Mouse (Mus musculus) liver, embryonic 15.5 days (tissue): ENCODE results near the gene Pkhd1. TPM values are rescaled to one million over a fixed set of nuclear protein-coding genes. Genes with fewer than 3 reads are reported as not detected.
"Not testable (repeated sequence)": the region's sequence is repeated elsewhere in the genome, so short reads cannot be mapped to it uniquely, and the experiment has no call there.

Experiments
- ATAC-seq: fragments of 200-750 bp; cut with Nextera tagmentation; 2 replicates; pipeline ENCODE4 v1.8.0; 2017; ENCODE audit warnings: moderate number of reproducible peaks, mild to moderate bottlenecking, moderate library complexity; ENCODE audit not compliant: insufficient read depth
- H3K27ac ChIP-seq: fragments of 300-500 bp; sonication (generic); replicated peaks from 2 replicates; pipeline ENCODE4 v1.5.1; 2015; ENCODE audit warnings: mild to moderate bottlenecking, inconsistent platforms
- H3K27me3 ChIP-seq: fragments of 300-500 bp; sonication (generic); 2 replicates; pipeline ENCODE4 v1.6.1; 2015; ENCODE audit warnings: mild to moderate bottlenecking, inconsistent platforms
- H3K36me3 ChIP-seq: fragments of 300-500 bp; sonication (generic); replicated peaks from 2 replicates; pipeline ENCODE4 v1.6.1; 2015; ENCODE audit warnings: moderate library complexity, mild to moderate bottlenecking, inconsistent platforms
- H3K4me1 ChIP-seq: fragments of 300-500 bp; sonication (generic); replicated peaks from 2 replicates; pipeline ENCODE4 v1.6.1; 2015; ENCODE audit warnings: inconsistent platforms
- H3K4me2 ChIP-seq: fragments of 300-500 bp; sonication (generic); 2 replicates; pipeline ENCODE4 v1.6.1; 2015; ENCODE audit warnings: moderate library complexity, mild to moderate bottlenecking, inconsistent platforms
- H3K4me3 ChIP-seq: fragments of 300-500 bp; sonication (generic); replicated peaks from 2 replicates; pipeline ENCODE4 v1.5.1; 2015; ENCODE audit warnings: mild to moderate bottlenecking, inconsistent platforms
- H3K9ac ChIP-seq: fragments of 300-500 bp; sonication (generic); 2 replicates; pipeline ENCODE4 v1.6.1; 2015; ENCODE audit warnings: moderate library complexity, mild to moderate bottlenecking, inconsistent platforms
- H3K9me3 ChIP-seq: fragments of 300-500 bp; sonication (generic); replicated peaks from 2 replicates; pipeline ENCODE4 v1.6.1; 2016; ENCODE audit warnings: inconsistent platforms
- WGBS: fragments of 180-500 bp; shearing (Covaris S2); methylation state at CpG from one replicate; pipeline ENCODE4 v1.1.7; 2015; ENCODE audit warnings: mixed read lengths; ENCODE audit not compliant: insufficient replicate concordance; 5-methylcytosine and 5-hydroxymethylcytosine counted together
- polyA plus RNA-seq: library from polyadenylated mRNA; unstranded; fragments of >200 nt; fragmentation: Nextera tagmentation; extraction: Ambion mirVana; gene quantifications from 2 replicates; pipeline ENCODE4 v1.2.1, GENCODE M21; 2015

Gene Pkhd1
- polyA plus RNA-seq, 1 experiment from 2014 or later, result 0.32 TPM

DNA sequence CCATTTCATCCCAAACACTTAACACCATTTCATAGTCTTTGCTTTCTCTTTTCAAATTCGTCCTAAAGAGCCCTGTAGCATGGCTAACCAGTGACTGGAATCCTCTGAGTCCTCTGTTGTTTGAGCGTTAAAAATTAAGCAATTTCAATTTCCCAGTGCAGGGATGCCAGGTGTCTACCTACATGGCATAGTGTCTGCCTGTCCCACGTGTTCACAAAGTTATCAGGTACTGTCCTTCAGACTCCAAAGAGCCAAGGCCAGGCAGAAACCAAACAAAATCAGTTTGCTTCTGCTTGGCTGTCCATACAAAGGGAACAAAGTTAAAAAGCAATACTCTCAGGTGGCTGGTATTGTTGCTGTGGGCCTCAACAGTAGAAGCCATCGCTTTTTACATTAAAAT is 136.0 kb downstream of the Pkhd1 start:
- 35% methylated on average over 4 of the region's 4 CpGs for WGBS
- peak; percentile 12; the same call in 1 of the 2 replicates for ATAC-seq

DNA sequence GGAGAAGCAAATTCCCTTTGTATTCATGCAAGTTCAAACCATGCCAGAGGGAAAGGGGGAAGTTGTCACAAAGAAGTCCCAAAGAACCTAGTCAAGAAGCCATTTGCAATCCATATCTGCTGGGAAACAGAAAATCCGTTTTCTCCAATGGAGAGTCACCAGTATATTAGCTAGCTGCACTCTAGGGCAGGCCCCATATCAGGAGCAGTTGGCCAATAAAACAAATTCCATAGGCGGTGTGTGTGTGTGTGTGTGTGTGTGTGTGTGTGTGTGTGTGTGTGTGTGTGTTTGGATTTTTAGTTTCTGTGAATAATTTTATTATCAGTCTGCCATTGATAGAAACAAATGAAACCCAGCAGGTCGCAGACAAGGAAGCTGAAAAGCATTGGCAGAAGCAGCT is 139.2 kb downstream of the Pkhd1 start:
- Histone ChIP-seq H3K27ac (no peak overlapping the region), H3K4me2 (no peak overlapping the region), H3K9me3 (no peaks in the 10 kb centered on the region), H3K4me1 (no peaks in the 10 kb centered on the region), H3K4me3 (no peak overlapping the region), H3K36me3 (no peaks in the 10 kb centered on the region), H3K9ac (no peak overlapping the region), H3K27me3 (0 out of 2 replicates have a peak, but pooled peaks cover 3% of the 10 kb centered on the region)
- WGBS, result 47% methylated on average over 3 of the region's 3 CpGs
- ATAC-seq, result no peak

More for the DNA sequence above, 136.0 kb downstream of the Pkhd1 start:
- Histone ChIP-seq H3K9ac (no peak overlapping the region), H3K27ac (no peak overlapping the region), H3K36me3 (no peaks in the 10 kb centered on the region), H3K9me3 (no peaks in the 10 kb centered on the region), H3K4me2 (no peak overlapping the region), H3K4me3 (no peak overlapping the region), H3K27me3 (0 out of 2 replicates have a peak, but pooled peaks cover 3% of the 10 kb centered on the region), H3K4me1 (no peaks in the 10 kb centered on the region)

DNA sequence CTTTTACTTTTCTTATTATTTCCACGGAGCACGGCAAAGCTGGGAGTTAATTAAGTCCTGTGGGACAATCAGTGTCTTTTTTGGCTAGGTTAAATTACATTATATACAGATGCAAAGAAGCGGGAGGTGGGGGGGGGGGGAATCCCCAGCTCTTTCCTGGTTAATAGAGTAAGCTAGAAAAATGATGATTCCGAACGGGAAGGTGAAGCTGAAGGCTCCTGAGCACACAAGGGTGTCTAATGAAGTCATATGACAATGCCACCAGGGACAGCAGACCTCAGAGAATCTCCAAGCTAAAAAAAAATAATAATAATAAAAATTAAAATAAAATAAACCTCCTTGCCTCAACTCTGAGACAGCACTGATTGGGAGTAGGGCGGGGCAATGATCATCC is 139.6 kb downstream of the Pkhd1 start:
- H3K36me3 ChIP-seq, result no peaks in the 10 kb centered on the region
- no peaks in the 10 kb centered on the region for H3K9me3 ChIP-seq
- H3K4me2 ChIP-seq, result peak overlapping the region; percentile 53
- no peak for ATAC-seq
- 28% methylated on average over 6 of the region's 6 CpGs for WGBS
- H3K4me3 ChIP-seq, result peak overlapping the region; percentile 32
- no peak overlapping the region for H3K9ac ChIP-seq
- H3K4me1 ChIP-seq, result no peaks in the 10 kb centered on the region
- 0 out of 2 replicates have a peak, but pooled peaks cover 3% of the 10 kb centered on the region for H3K27me3 ChIP-seq
- H3K27ac ChIP-seq, result no peak overlapping the region

DNA sequence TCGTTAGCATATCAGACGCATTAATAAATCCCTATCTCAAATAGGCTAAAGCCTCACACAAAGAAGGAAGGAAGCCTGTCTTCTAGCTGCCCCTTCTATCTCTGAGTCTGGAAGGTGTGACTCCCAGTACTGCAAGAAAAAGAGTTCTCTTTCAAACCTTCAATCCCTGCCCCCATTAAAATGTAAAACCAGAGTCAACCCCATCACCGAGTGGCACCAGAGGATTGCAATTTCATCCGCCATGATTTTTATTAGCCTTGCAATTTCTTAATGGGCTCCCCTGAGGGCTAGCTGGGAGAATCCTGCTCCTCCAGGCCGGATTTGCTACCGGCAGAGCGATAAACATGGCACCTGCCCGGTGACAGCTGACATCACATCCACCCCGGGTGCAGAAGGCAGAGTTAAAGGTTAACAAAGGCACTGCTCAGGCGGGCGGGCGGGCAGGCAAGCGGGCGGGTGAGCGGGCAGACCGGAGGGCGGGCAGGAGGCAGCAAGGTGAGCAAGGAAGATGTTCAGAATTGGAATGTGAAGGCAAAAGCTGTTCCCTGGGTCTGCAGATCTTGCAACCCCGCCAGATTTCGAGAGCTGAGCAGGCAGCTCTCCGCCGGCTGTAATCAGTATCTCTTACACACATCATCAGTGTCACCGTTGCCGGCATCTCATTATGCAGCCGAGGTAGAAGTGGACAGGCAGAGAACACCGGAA is 140.2 kb downstream of the Pkhd1 start:
- H3K9ac ChIP-seq, result no peak overlapping the region
- 0 out of 2 replicates have a peak, but pooled peaks cover 3% of the 10 kb centered on the region for H3K27me3 ChIP-seq
- 10% methylated on average over 25 of the region's 25 CpGs for WGBS
- ATAC-seq, result no peak
- no peak overlapping the region for H3K27ac ChIP-seq
- H3K36me3 ChIP-seq, result no peaks in the 10 kb centered on the region
- no peaks in the 10 kb centered on the region for H3K9me3 ChIP-seq
- H3K4me2 ChIP-seq, result peak overlapping the region; percentile 53
- H3K4me1 ChIP-seq, result no peaks in the 10 kb centered on the region
- H3K4me3 ChIP-seq, result peak overlapping the region; percentile 32

DNA sequence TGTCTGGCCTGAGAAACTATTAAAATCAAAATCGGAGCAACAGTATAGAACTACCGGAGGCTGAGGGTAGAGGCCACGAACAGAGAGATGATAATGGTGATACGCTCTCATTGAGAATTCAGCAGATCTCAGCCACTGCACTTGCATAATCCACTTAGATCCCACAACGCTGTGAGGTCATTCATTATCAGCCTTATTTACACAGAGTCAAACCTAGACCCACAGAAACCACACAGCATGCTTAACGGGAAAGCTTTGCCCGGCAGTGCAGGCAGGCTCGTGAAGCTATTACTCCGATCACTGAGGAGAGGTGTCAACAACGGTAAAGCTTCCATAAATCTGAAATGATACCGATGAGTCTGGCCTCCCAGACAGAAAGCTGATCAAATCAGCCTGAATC is 147.1 kb downstream of the Pkhd1 start:
- Histone ChIP-seq H3K27me3 (no peaks in the 10 kb centered on the region), H3K4me3 (no peak overlapping the region), H3K4me2 (no peak overlapping the region), H3K36me3 (no peaks in the 10 kb centered on the region), H3K9ac (no peak overlapping the region), H3K27ac (no peak overlapping the region), H3K9me3 (no peaks in the 10 kb centered on the region), H3K4me1 (no peaks in the 10 kb centered on the region)
- ATAC-seq, result no peak
- 64% methylated on average over 11 of the region's 11 CpGs for WGBS

GRCm38 (mm10) chr1:20470317-20470716 is 147.5 kb downstream of the Pkhd1 start:
- no peak overlapping the region for H3K9ac ChIP-seq
- no peak overlapping the region for H3K4me3 ChIP-seq
- WGBS, result 65% methylated on average over 6 of the region's 6 CpGs
- H3K4me2 ChIP-seq, result no peak overlapping the region
- no peaks in the 10 kb centered on the region for H3K27me3 ChIP-seq
- H3K36me3 ChIP-seq, result no peaks in the 10 kb centered on the region
- no peak for ATAC-seq
- no peaks in the 10 kb centered on the region for H3K9me3 ChIP-seq
- H3K27ac ChIP-seq, result no peak overlapping the region
- no peaks in the 10 kb centered on the region for H3K4me1 ChIP-seq

- WGBS, result 32% methylated on average over 4 of the region's 4 CpGs
- H3K27me3 ChIP-seq, result no peaks in the 10 kb centered on the region
These were observed 151.4 kb downstream of the Pkhd1 start for GRCm38 (mm10) chr1:20466481-20466880.

DNA sequence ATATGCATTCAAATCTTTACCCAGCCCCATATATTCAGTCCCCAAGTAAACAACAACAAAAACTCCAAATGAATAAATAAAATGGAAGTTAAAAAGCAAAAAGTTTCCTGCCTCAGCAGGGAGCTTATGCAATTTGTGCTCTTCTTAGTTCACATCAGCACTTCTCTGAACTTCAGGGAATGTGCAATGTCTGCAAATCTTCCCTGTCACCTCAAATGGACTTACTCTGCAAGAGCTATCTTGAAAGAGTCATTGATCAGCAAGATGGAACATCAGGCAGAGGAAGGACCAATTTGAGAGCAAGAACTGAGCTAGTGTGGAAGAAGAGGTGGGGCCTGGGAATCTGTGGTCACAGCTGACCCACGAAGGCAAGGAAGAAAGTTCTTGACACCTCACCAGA is 163.2 kb downstream of the Pkhd1 start:
- 39% methylated on average over 1 of the region's 1 CpGs for WGBS
- Histone ChIP-seq H3K36me3 (no peaks in the 10 kb centered on the region), H3K9ac (no peak overlapping the region), H3K27me3 (no peaks in the 10 kb centered on the region), H3K27ac (no peak overlapping the region), H3K4me1 (no peaks in the 10 kb centered on the region), H3K4me2 (no peak overlapping the region), H3K4me3 (no peak overlapping the region), H3K9me3 (no peaks in the 10 kb centered on the region)
- ATAC-seq, result no peak

More at GRCm38 (mm10) chr1:20466481-20466880, 151.4 kb downstream of the Pkhd1 start:
- H3K4me1 ChIP-seq, result no peaks in the 10 kb centered on the region
- H3K4me3 ChIP-seq, result no peak overlapping the region
- no peak overlapping the region for H3K27ac ChIP-seq
- H3K4me2 ChIP-seq, result no peak overlapping the region
- no peaks in the 10 kb centered on the region for H3K9me3 ChIP-seq
- H3K36me3 ChIP-seq, result no peaks in the 10 kb centered on the region
- ATAC-seq, result no peak
- no peak overlapping the region for H3K9ac ChIP-seq

DNA sequence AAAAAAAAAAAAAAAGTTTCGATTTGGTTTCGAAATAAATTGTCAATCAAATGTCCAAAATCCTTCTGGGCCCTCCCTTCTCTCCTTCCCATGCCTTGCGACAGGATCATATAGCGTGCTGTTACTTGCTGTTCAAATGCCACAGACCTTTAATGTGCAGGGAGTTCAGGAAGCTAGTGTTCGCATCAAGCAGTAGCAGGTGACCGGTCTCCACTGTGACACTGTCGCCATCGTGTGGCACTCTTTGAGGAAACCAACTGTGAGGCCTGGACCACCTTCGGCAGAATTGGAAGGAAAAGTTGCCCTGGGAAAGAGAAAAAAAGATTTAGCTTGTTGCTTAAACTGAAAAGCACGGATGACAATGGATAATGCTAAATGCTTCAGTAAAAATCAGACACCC is 167.8 kb downstream of the Pkhd1 start:
- H3K27ac ChIP-seq, result no peak overlapping the region
- no peaks in the 10 kb centered on the region for H3K4me1 ChIP-seq
- no peaks in the 10 kb centered on the region for H3K27me3 ChIP-seq
- H3K4me2 ChIP-seq, result no peak overlapping the region
- no peak overlapping the region for H3K9ac ChIP-seq
- no peaks in the 10 kb centered on the region for H3K9me3 ChIP-seq
- no peaks in the 10 kb centered on the region for H3K36me3 ChIP-seq
- 19% methylated on average over 10 of the region's 10 CpGs for WGBS
- no peak for ATAC-seq
- no peak overlapping the region for H3K4me3 ChIP-seq

- H3K36me3 ChIP-seq, H3K27ac ChIP-seq, H3K4me3 ChIP-seq, H3K4me1 ChIP-seq, H3K9ac ChIP-seq, ATAC-seq, H3K9me3 ChIP-seq, H3K27me3 ChIP-seq, H3K4me2 ChIP-seq: not testable (repeated sequence)
- WGBS, result 74% methylated on average over 16 of the region's 16 CpGs
These were observed 185.8 kb downstream of the Pkhd1 start for GRCm38 (mm10) chr1:20432026-20432425.

GRCm38 (mm10) chr1:20429056-20429394 is 188.8 kb downstream of the Pkhd1 start:
- Histone ChIP-seq H3K9me3 (no peaks in the 10 kb centered on the region), H3K9ac (no peak overlapping the region), H3K36me3 (no peaks in the 10 kb centered on the region), H3K4me1 (no peaks in the 10 kb centered on the region), H3K4me2 (no peak overlapping the region), H3K4me3 (no peak overlapping the region), H3K27me3 (no peaks in the 10 kb centered on the region), H3K27ac (no peak overlapping the region)
- WGBS, result 61% methylated on average over 3 of the region's 3 CpGs
- ATAC-seq, result no peak
